Mouse (Mus musculus): ENCODE measurements around the gene Vmn2r76. TPM values are rescaled to one million over a fixed set of nuclear protein-coding genes. Genes with fewer than 3 reads are reported as not detected.

Vmn2r76 gene
- not detected for polyA plus RNA-seq (2014; fragmentation: Illumina TruSeq; extraction: RNeasy Lipid Tissue Mini Kit (QIAGEN cat#74804); ENCODE audit: low read depth, low replicate concordance)

DNA sequence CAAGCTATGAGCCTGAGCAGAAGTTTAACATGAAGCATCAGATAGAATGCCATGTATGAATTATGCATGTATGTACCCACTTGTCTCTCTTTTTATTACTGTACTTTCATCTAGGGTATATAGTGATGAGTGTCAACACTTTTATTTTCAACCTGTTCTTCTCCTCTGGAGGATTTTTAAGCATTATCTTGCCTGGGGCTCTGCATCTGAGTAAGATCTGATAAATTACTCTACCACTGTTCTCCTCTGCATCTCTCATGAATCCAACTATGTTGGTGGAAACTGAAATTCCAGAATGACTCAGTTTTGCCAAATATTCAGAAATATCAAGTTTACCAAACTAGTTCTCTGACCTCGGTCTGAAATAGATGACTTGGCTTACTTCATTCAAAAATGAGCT is at the start of gene Vmn2r76:
Gene Vmn2r76, minus strand, starts transcription at position 101 of the 400 bp plus-strand sequence.

DNA sequence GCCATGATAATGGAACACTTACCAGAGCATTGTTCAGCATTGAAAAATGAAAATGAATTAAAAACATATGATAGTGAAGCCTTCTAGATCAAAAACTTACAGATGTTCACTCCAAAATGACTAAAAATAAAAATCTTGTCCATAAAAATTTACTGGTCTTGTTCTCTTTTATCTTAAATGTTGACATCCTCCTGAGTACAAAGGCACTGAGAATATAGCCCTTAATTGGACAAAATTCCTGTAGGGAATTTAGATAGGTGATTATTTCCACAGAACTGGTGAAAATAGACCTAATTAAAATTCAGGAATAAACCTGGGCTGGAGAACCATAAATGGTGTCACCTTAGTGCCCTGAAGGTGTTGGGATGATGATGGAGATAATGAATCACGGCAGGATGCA is 31.0 kb upstream of the Vmn2r76 start, which contains the start of gene Olfr310:
Gene Olfr310, minus strand, starts transcription at position 101 of the 400 bp plus-strand sequence.

DNA sequence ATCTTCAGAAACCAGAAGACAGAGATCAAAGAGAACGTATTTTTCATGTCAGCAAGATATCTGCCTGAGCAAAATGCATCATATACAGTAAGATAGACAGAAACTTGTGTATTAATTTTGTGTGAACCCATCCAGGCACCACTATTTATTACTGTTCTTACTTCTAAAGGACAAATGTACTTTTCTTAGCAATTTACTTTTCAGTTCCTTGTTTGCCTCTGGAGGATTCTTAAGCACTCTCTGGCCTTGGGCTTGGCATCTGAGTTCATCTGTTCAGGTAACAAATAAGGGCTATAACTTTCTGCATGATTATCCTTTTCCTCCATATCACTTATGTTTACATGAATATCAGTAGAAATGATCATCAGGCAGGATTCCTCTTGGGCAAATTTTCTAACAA is 74.4 kb downstream of the Vmn2r76 start, which contains the start of gene Vmn2r75:
Gene Vmn2r75, minus strand, starts transcription at position 101 of the 400 bp plus-strand sequence.

Other genes with a start within 250 kb of the Vmn2r76 start
- gene Vmn2r75, start 74.5 kb downstream of the Vmn2r76 start, polyA plus RNA-seq (2014; fragmentation: Illumina TruSeq; extraction: RNeasy Lipid Tissue Mini Kit (QIAGEN cat#74804); ENCODE audit: low read depth, low replicate concordance), result not detected
- not detected for gene Olfr310, start 30.9 kb upstream of the Vmn2r76 start, polyA plus RNA-seq (2014; fragmentation: Illumina TruSeq; extraction: RNeasy Lipid Tissue Mini Kit (QIAGEN cat#74804); ENCODE audit: low read depth, low replicate concordance)
- not detected for gene Olfr309, start 67.4 kb upstream of the Vmn2r76 start, polyA plus RNA-seq (2014; fragmentation: Illumina TruSeq; extraction: RNeasy Lipid Tissue Mini Kit (QIAGEN cat#74804); ENCODE audit: low read depth, low replicate concordance)
- not detected for gene Olfr308, start 79.3 kb upstream of the Vmn2r76 start, polyA plus RNA-seq (2014; fragmentation: Illumina TruSeq; extraction: RNeasy Lipid Tissue Mini Kit (QIAGEN cat#74804); ENCODE audit: low read depth, low replicate concordance)
- not detected for gene Olfr307, start 91.3 kb upstream of the Vmn2r76 start, polyA plus RNA-seq (2014; fragmentation: Illumina TruSeq; extraction: RNeasy Lipid Tissue Mini Kit (QIAGEN cat#74804); ENCODE audit: low read depth, low replicate concordance)
- gene Olfr305, start 120.6 kb upstream of the Vmn2r76 start, polyA plus RNA-seq (2014; fragmentation: Illumina TruSeq; extraction: RNeasy Lipid Tissue Mini Kit (QIAGEN cat#74804); ENCODE audit: low read depth, low replicate concordance), result not detected
- gene Olfr304, start 140.3 kb upstream of the Vmn2r76 start, polyA plus RNA-seq (2014; fragmentation: Illumina TruSeq; extraction: RNeasy Lipid Tissue Mini Kit (QIAGEN cat#74804); ENCODE audit: low read depth, low replicate concordance), result not detected
- gene Olfr303, start 151.5 kb upstream of the Vmn2r76 start, polyA plus RNA-seq (2014; fragmentation: Illumina TruSeq; extraction: RNeasy Lipid Tissue Mini Kit (QIAGEN cat#74804); ENCODE audit: low read depth, low replicate concordance), result not detected
- not detected for gene Olfr301, start 157.5 kb upstream of the Vmn2r76 start, polyA plus RNA-seq (2014; fragmentation: Illumina TruSeq; extraction: RNeasy Lipid Tissue Mini Kit (QIAGEN cat#74804); ENCODE audit: low read depth, low replicate concordance)
- not detected for gene Olfr299, start 213.6 kb upstream of the Vmn2r76 start, polyA plus RNA-seq (2014; fragmentation: Illumina TruSeq; extraction: RNeasy Lipid Tissue Mini Kit (QIAGEN cat#74804); ENCODE audit: low read depth, low replicate concordance)
- gene Olfr298, start 246.2 kb upstream of the Vmn2r76 start, polyA plus RNA-seq (2014; fragmentation: Illumina TruSeq; extraction: RNeasy Lipid Tissue Mini Kit (QIAGEN cat#74804); ENCODE audit: low read depth, low replicate concordance), result not detected